Mouse (Mus musculus): ENCODE measurements at regions not wholly inside any gene's neighbourhood (a gene's known extent, or its start where the extent isn't known, plus 50 kb on each side); places are given as distances from the start of the nearest gene placed in this dataset.

GRCm38 (mm10) chr3:4669971-4670370 lies 1080.6 kb upstream of the Gm8797 start:
- peak in 1 of 2 experiments; percentile 26 for DNase-seq (ENCODE audit: extremely low spot score in 1 of 2, low spot score in 2 of 2)
- intact Hi-C loops (cut with DNase I), result no loop called here

GRCm38 (mm10) chr3:4689506-4689905 lies 1061.1 kb upstream of the Gm8797 start:
- no peak for DNase-seq (ENCODE audit: extremely low spot score in 1 of 2, low spot score in 2 of 2)
- intact Hi-C loops (cut with DNase I), result no loop called here

Data from left cerebral cortex, postnatal 10 days (tissue).